Mouse (Mus musculus) splenic B cell, adult 2 months (primary cell): ENCODE measurements around the gene Cdc42ep4.

Experiments
- DNase-seq: peaks from one replicate; pipeline ENCODE4 v3.0.0-alpha.2; 2011; ENCODE audit warnings: low read depth, low spot score
- H3K27me3 ChIP-seq: 2 replicates; pipeline ENCODE4 v1.6.1; 2012; ENCODE audit warnings: mild to moderate bottlenecking, low read length, moderate library complexity, mixed read lengths; ENCODE audit not compliant: control insufficient read depth, poor library complexity, insufficient read depth, severe bottlenecking
- H3K36me3 ChIP-seq: 2 replicates; pipeline ENCODE4 v1.6.1; 2012; ENCODE audit warnings: mild to moderate bottlenecking, low read length, moderate library complexity, mixed read lengths; ENCODE audit not compliant: control insufficient read depth, poor library complexity, insufficient read depth, severe bottlenecking

Gene Cdc42ep4

GRCm38 (mm10) chr11:113751484-113752084, at the start of gene Cdc42ep4:
Gene Cdc42ep4, minus strand, starts transcription at chr11:113751881.
- no peaks in the 10 kb centered on the region; the same call in 1 of the 2 replicates for H3K27me3 ChIP-seq
- peak; percentile 91 for DNase-seq
- H3K36me3 ChIP-seq, result no peaks in the 10 kb centered on the region

GRCm38 (mm10) chr11:113800026-113800425, 48.3 kb upstream of the Cdc42ep4 start:
- Histone ChIP-seq H3K27me3 (0 out of 2 replicates have a peak, but pooled peaks cover 2% of the 10 kb centered on the region), H3K36me3 (no peaks in the 10 kb centered on the region)
- no peak for DNase-seq

- Histone ChIP-seq H3K36me3 (no peaks in the 10 kb centered on the region), H3K27me3 (0 out of 2 replicates have a peak, but pooled peaks cover 2% of the 10 kb centered on the region)
- DNase-seq, result no peak
Measured at GRCm38 (mm10) chr11:113799041-113799447, 47.4 kb upstream of the Cdc42ep4 start.

- Histone ChIP-seq H3K27me3 (no peaks in the 10 kb centered on the region), H3K36me3 (no peaks in the 10 kb centered on the region)
- no peak for DNase-seq
Measured at GRCm38 (mm10) chr11:113798011-113798410, 46.3 kb upstream of the Cdc42ep4 start.

- H3K27me3 ChIP-seq, result no peaks in the 10 kb centered on the region
- no peak for DNase-seq
- H3K36me3 ChIP-seq, result no peaks in the 10 kb centered on the region
Measured at GRCm38 (mm10) chr11:113797014-113797983, 45.6 kb upstream of the Cdc42ep4 start.

GRCm38 (mm10) chr11:113795846-113796245, 44.2 kb upstream of the Cdc42ep4 start:
- no peaks in the 10 kb centered on the region for H3K36me3 ChIP-seq
- no peak for DNase-seq
- H3K27me3 ChIP-seq, result no peaks in the 10 kb centered on the region

- no peaks in the 10 kb centered on the region for H3K36me3 ChIP-seq
- H3K27me3 ChIP-seq, result no peaks in the 10 kb centered on the region
- DNase-seq, result no peak
Measured at GRCm38 (mm10) chr11:113791357-113792215, 39.9 kb upstream of the Cdc42ep4 start.

GRCm38 (mm10) chr11:113789101-113789500, 37.4 kb upstream of the Cdc42ep4 start:
- DNase-seq, result no peak
- H3K36me3 ChIP-seq, result no peaks in the 10 kb centered on the region
- no peaks in the 10 kb centered on the region for H3K27me3 ChIP-seq

GRCm38 (mm10) chr11:113788183-113788789, 36.6 kb upstream of the Cdc42ep4 start:
- peak; percentile 57 for DNase-seq
- no peaks in the 10 kb centered on the region for H3K27me3 ChIP-seq
- no peaks in the 10 kb centered on the region for H3K36me3 ChIP-seq

- Histone ChIP-seq H3K36me3 (no peaks in the 10 kb centered on the region), H3K27me3 (no peaks in the 10 kb centered on the region)
- peak; percentile 32 for DNase-seq
Measured at GRCm38 (mm10) chr11:113787432-113788182, 35.9 kb upstream of the Cdc42ep4 start.

GRCm38 (mm10) chr11:113787009-113787408, 35.3 kb upstream of the Cdc42ep4 start:
- no peaks in the 10 kb centered on the region for H3K27me3 ChIP-seq
- DNase-seq, result peak; percentile 63
- no peaks in the 10 kb centered on the region for H3K36me3 ChIP-seq

- H3K36me3 ChIP-seq, result no peaks in the 10 kb centered on the region
- H3K27me3 ChIP-seq, result no peaks in the 10 kb centered on the region
- DNase-seq, result no peak
Measured at GRCm38 (mm10) chr11:113786395-113786794, 34.7 kb upstream of the Cdc42ep4 start.

GRCm38 (mm10) chr11:113785406-113786171, 33.9 kb upstream of the Cdc42ep4 start:
- H3K27me3 ChIP-seq, result no peaks in the 10 kb centered on the region
- DNase-seq, result no peak
- H3K36me3 ChIP-seq, result no peaks in the 10 kb centered on the region
